Mouse (Mus musculus): ENCODE results near the gene Smarcad1.
"Not testable (repeated sequence)": the region's sequence is repeated elsewhere in the genome, so short reads cannot be mapped to it uniquely, and the experiment has no call there.

Smarcad1 gene

DNA sequence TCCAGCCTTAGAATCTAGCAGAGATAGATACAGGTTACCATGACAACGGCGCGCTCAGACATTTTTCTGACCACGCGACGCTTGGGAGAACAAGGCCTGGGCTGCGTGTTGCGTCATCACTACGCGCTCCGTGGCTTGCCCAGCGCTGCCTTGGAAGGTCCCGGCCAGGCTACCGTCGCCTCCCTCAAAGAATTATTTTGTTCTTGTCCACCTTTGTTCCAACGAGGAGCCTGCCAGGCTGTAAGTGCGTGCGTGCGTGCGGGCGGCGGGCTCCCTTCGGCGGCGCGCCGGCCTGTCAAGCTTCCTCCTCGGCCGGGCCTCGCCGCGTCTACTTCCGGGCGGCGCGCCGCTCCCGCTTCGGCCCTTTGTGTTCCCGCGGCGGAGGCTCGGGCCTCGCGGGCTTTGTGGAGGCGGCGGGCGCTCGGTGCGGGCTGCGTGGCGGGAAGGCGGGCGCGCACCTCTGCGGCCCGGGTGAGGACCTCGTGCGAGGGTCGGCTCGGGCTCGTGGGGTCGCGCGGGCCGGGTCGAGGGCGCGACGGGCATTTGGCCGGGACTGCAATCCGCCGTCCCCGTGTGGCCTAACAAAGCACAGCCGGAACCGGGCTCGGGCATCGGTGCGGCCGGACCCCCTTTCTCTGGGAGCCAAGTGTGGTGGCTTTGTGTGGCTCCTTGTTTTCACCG lies at the start of gene Smarcad1:
Smarcad1 (plus strand) TSS at position 93 of the 681 bp plus-strand sequence.
- DNase-seq (ENCODE audit: low read depth) = peak; percentile 93

DNA sequence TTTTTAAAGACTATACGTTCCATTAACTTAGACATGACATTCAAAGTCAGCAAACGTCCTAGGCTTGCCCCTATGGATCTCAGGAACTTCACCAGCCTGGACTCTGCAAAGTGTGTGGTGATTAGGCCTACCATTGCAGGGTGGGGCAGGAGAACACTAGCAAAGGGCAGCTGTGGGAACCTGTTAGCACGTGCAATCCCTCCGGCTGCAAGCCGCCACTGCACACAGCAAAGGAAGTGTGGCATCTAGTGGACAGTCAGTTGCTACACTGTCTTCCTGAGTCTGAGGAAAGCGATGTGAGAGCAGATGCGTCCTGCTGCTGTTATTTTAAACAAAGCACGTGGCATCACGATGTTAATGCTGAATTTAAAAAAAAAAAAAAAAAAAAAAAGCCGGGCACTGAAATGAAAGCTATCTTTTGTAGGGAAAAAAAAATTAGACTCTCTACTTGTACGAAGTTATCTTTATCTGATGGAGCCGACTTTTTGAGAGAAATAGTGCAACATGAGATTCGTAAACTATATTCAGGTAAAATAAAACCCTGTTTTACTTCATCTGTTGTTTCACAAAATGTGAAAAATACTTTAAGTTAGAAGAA lies 45.5 kb upstream of the Smarcad1 start:
- DNase-seq (ENCODE audit: low read depth) = peak; percentile 82

- DNase-seq (ENCODE audit: low read depth) = peak; percentile 62
Observed at GRCm38 (mm10) chr6:64997805-64998204, 44.6 kb upstream of the Smarcad1 start.

DNA sequence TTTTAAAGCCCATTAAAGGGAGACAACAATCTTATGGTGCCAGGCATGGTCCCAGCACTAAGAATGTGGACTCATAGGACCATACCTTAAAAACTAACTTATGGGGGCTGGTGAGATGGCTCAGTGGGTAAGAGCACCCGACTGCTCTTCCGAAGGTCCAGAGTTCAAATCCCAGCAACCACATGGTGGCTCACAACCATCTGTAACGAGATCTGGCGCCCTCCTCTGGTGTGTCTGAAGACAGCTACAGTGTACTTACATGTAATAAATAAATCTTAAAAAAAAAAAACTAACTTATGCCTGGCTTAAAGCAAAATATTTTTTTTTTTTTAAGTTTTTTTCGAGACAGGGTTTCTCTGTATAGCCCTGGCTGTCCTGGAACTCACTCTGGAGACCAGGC lies 41.6 kb upstream of the Smarcad1 start:
- not testable (repeated sequence) for DNase-seq (ENCODE audit: low read depth)

DNA sequence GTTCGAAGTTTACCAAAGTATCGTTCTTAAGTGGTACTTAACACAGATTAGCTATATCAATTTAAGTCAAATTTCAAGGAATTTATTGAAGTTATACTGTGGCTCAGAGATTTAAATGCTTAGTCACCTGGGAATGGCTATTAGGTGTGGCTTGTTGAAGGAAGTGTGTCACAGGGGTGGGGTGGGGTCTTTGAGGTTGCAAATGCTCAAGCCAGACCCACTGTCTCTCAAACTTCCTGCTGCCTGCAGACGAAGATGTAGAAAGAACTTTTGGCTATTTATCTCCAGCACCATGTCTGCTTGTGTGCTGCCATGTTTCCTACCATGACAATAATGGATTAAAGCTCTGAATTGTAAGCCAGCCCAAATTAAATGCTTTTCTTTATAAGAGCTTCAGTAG lies 40.2 kb upstream of the Smarcad1 start:
- no peak for DNase-seq (ENCODE audit: low read depth)

DNA sequence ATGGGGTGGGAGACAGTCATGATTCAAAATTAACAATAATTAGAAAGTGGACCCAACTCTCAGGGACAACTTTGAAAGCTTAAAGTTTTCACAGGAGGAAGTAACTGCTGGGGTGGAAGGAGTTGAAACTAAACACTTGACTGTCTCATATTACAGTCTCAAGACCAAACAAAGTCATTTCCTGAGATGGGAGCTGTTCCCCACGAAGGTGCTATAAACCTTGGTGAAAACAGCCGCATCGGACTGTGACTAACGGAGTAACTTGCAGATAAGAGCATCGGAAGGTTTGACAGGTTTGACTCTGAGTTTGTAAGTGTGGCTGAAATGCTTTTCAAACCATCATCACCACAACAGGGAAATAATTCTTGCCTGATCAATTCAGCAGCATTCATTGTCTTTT lies 33.5 kb upstream of the Smarcad1 start:
- DNase-seq (ENCODE audit: low read depth) = peak; percentile 68

DNA sequence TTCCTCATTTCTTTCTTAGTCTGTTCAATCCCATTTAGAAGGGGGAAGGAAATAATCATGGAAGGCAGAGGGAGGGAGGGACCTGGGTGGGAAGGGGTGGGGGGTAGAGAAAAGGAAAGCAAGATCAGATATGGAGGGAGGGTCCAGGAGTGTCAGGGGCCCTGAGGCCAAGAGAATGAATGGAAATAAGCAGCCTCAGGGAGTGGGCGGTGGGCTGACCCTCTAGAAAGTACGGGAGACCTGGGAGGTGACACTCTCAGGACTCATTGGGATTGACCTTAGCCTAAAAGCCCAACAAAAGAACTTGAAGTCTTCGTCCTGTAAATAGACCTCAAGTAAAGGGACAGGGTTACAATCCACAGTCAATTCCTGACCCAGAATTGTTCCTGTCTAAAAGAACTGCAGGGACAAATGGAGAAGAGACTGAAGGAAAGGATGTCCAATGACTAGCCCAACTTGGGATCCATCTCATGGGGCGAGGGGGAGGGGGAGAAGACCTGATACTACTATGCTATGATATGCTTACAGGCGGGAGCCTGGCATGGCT lies 30.9 kb upstream of the Smarcad1 start:
- DNase-seq (ENCODE audit: low read depth) = no peak

- DNase-seq (ENCODE audit: low read depth) = no peak
Observed at GRCm38 (mm10) chr6:65012142-65012541, 30.2 kb upstream of the Smarcad1 start.

DNA sequence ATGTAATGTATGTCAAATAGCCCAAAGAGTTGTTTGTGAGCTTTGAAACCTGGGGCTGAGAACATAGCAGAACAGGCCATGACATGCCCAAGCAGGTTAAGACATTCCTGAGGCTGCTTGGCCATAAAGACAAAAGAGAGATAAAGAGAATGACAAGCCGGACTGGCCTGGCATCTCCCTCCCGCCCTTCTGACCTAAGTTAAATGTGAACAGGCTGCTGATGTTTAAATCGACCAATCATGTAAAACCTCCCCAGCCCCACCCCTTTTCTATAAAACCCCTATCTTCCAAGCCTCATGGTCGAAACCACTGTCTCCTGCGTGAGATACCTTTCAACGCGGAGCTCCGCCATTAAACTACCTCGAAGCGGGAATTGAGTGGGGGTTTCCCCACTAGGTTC lies 24.8 kb upstream of the Smarcad1 start:
- no peak for DNase-seq (ENCODE audit: low read depth)

DNA sequence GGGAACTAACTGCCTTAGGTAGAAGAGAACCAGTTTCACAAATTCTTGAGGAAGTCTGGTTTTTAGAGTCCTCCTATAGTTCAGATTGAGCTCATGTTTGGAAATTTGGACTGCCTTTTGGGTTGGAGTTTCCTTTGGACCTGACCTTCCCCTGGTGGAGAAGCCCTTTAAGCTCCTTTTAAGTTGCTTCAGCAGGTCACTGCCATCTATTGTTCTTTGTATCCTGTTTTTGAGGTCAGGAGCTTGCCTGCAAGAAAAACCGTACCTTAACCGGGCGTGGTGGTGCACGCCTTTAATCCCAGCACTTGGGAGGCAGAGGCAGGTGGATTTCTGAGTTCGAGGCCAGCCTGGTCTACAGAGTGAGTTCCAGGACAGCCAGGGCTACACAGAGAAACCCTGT lies 23.4 kb upstream of the Smarcad1 start:
- not testable (repeated sequence) for DNase-seq (ENCODE audit: low read depth)

DNA sequence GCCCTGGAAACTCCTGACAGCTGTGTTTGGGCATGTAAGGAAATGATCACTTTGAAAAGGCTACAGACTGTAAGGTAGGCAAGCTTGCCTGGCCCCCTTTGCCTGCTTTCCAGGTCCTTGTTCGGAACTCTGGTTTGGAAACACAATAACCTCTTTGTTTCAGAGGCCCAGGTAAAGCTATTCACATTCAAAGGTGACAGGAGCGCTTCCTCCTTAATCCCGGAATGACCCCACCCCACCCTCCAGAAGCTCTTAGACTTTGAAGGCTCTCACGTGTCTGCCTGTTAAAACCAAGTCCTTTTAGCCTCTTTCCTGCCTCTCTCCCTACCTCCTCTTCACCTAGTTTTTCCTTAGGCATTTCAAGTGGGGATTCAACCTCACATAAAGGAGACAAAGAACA lies 20.5 kb upstream of the Smarcad1 start:
- no peak for DNase-seq (ENCODE audit: low read depth)

DNA sequence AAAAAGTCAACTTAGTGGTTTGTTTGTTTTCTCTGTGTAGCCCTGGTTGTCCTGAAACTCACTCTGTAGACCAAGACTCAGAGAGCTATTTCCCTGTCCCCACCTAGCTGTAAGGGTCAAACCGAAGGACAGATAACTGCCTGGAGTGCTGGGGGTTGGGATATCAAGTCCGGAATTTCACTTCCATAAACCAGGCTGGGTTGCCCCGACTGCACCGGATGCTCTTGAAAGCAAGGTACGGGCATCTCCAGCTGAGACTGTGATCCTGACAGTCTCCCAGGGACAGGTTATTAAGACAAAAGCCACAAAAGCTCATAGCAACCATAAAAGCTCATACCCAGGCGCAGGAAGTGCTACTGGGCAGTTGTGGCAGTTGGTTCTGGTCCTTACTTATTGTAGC lies 19.3 kb upstream of the Smarcad1 start:
- DNase-seq (ENCODE audit: low read depth) = no peak

GRCm38 (mm10) chr6:65024668-65025067 lies 17.7 kb upstream of the Smarcad1 start:
- no peak for DNase-seq (ENCODE audit: low read depth)

DNA sequence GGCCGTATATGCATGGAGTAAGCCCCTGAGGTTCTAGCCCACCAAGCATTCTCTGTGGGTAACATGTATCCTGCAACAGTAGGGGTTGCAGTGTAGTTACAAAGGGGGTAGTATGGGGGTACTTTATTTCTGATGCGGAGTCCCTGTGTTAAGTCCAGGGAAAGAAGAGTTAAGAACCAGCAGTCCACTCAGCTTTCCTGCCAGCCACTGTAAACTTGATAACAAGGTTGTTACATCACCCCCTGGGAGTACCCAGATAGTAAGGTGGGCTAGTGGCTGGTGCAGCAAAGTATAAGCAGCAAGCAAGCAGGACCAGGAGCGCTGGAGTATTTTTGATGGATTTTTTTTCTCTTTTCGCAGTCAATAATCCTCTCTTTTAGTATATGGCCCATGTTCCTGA lies 17.3 kb upstream of the Smarcad1 start:
- no peak for DNase-seq (ENCODE audit: low read depth)

DNA sequence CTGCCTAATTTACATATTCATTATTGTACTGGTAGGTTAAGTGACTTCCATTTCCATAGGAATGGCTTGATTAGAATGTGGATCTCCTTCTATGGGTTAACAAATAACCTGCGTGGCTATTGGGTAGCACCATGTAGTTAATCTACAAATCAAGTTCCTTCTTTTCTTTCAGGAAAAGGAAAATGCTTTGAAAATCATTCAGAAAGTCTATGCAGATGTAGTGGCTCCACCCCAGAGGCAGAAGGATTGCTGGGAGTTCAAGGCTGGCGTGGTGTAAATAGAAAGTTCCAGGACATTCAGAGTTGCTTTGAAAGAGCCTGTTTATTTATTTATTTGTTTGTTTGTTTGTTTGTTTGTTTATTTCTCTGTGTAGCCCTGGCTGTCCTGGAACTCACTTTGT lies 7.7 kb upstream of the Smarcad1 start:
- DNase-seq (ENCODE audit: low read depth) = no peak

GRCm38 (mm10) chr6:65035469-65035868 lies 6.9 kb upstream of the Smarcad1 start:
- peak; percentile 23 for DNase-seq (ENCODE audit: low read depth)

- no peak for DNase-seq (ENCODE audit: low read depth)
Observed at GRCm38 (mm10) chr6:65041932-65042331, 451 bp upstream of the Smarcad1 start.

DNA sequence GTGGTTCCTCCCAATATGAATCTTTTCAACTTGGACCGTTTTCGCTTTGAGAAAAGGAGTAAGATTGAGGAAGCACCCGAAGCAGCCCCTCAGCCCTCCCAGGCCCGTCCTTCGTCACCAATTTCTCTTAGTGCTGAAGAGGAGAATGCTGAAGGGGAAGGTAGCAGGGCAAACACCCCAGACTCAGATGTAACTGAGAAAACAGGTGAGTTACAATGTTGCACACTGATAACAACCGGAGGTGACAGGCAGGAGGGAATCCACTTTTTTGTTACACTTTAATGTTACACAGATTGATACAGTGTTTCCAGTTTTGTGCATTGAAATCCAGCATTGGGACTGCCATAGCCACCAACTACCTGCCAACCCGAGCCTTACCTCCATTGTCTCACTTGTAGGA lies 858 bp downstream of the Smarcad1 start:
- peak; percentile 32 for DNase-seq (ENCODE audit: low read depth)

DNA sequence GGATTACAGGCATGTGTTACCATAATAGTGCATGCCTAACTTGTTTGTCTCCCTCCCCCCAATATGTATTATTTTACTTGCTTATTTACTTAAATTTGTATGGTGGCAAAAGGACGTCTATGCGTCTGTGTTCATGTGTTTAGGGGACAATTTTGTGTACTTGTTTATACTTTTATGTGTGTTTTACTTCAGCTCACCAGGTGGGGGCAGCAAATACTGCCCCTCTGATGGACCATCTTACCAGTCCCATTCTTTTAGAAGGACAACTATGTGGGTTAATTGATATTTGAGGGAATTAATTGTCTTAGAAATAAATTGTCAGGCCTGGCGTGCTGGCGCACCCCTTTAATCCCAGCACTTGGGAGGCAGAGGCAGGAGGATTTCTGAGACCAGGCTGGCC lies 6.7 kb downstream of the Smarcad1 start:
- DNase-seq (ENCODE audit: low read depth) = peak; percentile 41

GRCm38 (mm10) chr6:65056620-65057019 lies 14.2 kb downstream of the Smarcad1 start:
- DNase-seq (ENCODE audit: low read depth) = no peak

DNA sequence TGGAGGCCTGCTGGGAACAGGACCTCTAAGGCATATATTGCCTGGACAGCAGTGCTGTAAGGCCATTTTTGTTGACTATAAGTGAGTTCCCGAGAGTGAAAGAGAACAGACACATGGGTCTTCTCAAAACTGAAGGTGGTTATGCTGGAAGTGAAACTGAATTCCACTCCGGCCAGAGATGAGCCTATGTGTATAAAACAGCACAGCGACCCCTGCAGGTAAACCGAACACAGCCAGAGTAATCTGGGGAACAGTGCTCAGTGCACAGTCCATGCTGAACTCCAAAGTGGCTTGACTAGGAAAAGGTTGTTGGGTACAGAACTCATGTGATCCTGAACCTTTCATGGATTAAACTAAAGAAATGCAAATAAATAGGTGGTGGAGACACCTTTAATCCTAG lies 14.8 kb downstream of the Smarcad1 start:
- not testable (repeated sequence) for DNase-seq (ENCODE audit: low read depth)

DNA sequence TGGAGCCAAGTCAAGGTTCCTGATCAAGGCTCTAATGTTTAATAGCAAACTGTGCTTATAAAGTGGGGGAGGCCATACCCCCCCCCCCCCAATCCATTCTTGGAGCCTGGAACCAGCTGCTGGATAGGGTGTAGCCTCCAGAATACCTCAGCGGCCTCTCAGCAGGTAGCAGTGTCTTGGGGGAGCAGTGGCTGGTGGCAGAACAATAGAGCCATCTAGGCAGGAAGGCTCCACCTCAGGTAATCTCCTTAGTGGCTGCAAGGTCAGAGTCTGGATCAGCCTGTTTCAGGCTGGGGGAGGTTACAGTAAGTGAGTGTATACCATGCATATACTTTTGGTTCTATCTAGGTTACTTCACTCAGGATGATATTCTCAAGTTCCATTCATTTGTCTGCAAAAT lies 18.7 kb downstream of the Smarcad1 start:
- DNase-seq (ENCODE audit: low read depth) = no peak

- DNase-seq (ENCODE audit: low read depth) = peak; percentile 16
Observed at GRCm38 (mm10) chr6:65075201-65075600, 32.8 kb downstream of the Smarcad1 start.

DNA sequence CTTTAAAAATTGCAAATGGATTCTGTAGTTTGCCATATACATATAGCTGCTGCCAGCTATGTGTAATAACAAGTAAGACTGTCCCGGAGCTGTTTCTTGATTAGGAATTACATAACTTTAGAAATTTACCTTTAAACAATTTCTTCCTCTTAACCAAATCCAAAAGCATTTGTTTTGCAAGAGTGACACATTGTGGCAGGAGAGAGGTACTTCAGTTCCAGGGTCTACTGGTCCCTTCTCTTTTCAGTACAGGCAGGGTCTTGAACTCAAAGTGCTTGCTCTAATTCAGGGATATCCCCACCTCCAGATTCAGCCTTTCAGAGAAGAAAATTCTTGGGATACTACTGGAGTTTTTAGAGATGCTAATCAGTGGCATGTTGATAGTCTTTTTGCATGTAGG lies 36.8 kb downstream of the Smarcad1 start:
- peak; percentile 60 for DNase-seq (ENCODE audit: low read depth)

Measured in 416B (cell line).